Mouse (Mus musculus) embryonic facial prominence, embryonic 11.5 days (tissue): ENCODE results near the gene Adamts20. TPM values are rescaled to one million over a fixed set of nuclear protein-coding genes. Genes with fewer than 3 reads are reported as not detected.

Experiments used
- ATAC-seq: fragments of 200-750 bp; cut with Nextera tagmentation; replicated peaks from 2 replicates; pipeline ENCODE4 v1.8.0; 2017; ENCODE audit warnings: low read depth; ENCODE audit not compliant: insufficient number of reproducible peaks, low FRiP score, low TSS enrichment
- DNase-seq: peaks from one replicate; pipeline ENCODE4 v3.0.0-alpha.2; 2015; ENCODE audit warnings: low spot score
- H3K27ac ChIP-seq: fragments of 300-500 bp; sonication (generic); replicated peaks from 2 replicates; pipeline ENCODE4 v1.5.1; 2014; ENCODE audit warnings: mild to moderate bottlenecking, low read depth, low read length, control low read depth
- H3K27me3 ChIP-seq: fragments of 300-500 bp; sonication (generic); 2 replicates; pipeline ENCODE4 v1.6.1; 2014; ENCODE audit warnings: mild to moderate bottlenecking, low read length, moderate library complexity, mixed read lengths; ENCODE audit not compliant: control insufficient read depth, insufficient read depth
- H3K36me3 ChIP-seq: fragments of 300-500 bp; sonication (generic); replicated peaks from 2 replicates; pipeline ENCODE4 v1.6.1; 2014; ENCODE audit warnings: low read depth, mild to moderate bottlenecking, low read length, moderate library complexity, mixed read lengths; ENCODE audit not compliant: control insufficient read depth, insufficient read depth
- H3K4me1 ChIP-seq: fragments of 300-500 bp; sonication (generic); 2 replicates; pipeline ENCODE4 v1.6.1; 2014; ENCODE audit warnings: low read length, mixed read lengths; ENCODE audit not compliant: control insufficient read depth, insufficient read depth
- H3K4me2 ChIP-seq: fragments of 300-500 bp; sonication (generic); 2 replicates; pipeline ENCODE4 v1.6.1; 2014; ENCODE audit warnings: low read depth, mild to moderate bottlenecking, control low read depth, low read length, moderate library complexity
- H3K4me3 ChIP-seq: fragments of 300-500 bp; sonication (generic); 2 replicates; pipeline ENCODE4 v1.5.1; 2014; ENCODE audit warnings: low read depth, low read length, control low read depth
- H3K9ac ChIP-seq: fragments of 300-500 bp; sonication (generic); replicated peaks from 2 replicates; pipeline ENCODE4 v1.6.1; 2014; ENCODE audit warnings: mild to moderate bottlenecking, control low read depth, low read length
- H3K9me3 ChIP-seq: fragments of 300-500 bp; sonication (generic); replicated peaks from 2 replicates; pipeline ENCODE4 v1.6.1; 2016; ENCODE audit warnings: mild to moderate bottlenecking, low read length, inconsistent platforms, mixed read lengths; ENCODE audit not compliant: control insufficient read depth
- WGBS: fragments of 180-500 bp; shearing (Covaris S2); extraction: QIAGEN DNeasy Blood & Tissue Kit; methylation state at CpG from one replicate; pipeline ENCODE4 v1.1.7; 2014; 5-methylcytosine and 5-hydroxymethylcytosine counted together
- polyA plus RNA-seq: library from polyadenylated mRNA; unstranded; fragments of >200 nt; fragmentation: Nextera tagmentation; extraction: Ambion mirVana; gene quantifications from 2 replicates; pipeline ENCODE4 v1.2.1, GENCODE M21; 2014

The Adamts20 gene
- polyA plus RNA-seq, 1 experiment from 2014 or later, result 6.8 TPM

DNA sequence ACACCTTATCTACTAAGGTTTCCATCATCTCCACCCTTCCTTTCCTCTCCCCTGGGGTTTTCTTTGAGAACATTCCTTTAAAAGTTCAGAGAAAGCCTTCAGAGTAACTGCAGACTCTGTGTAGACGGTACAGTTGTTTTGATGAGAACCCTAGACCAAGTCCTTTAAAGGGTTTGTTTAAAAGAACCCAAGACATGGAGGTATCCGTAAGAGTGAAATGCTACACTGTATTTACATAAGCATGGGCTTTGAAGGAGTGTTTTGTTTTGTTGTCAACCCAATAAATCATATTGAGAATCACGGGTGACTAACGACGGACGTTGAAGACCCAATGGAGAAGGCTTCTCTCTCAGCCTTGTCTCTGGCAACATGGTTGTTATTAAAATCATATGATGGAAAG is 226.1 kb downstream of the Adamts20 start:
- Histone ChIP-seq H3K36me3 (no peaks in the 10 kb centered on the region), H3K4me2 (no peak overlapping the region), H3K9ac (no peak overlapping the region), H3K9me3 (no peaks in the 10 kb centered on the region), H3K4me1 (no peaks in the 10 kb centered on the region), H3K27ac (no peak overlapping the region), H3K27me3 (no peaks in the 10 kb centered on the region), H3K4me3 (no peak overlapping the region)
- WGBS, result 66% methylated on average over 6 of the region's 6 CpGs
- DNase-seq (no peak), ATAC-seq (no peak)

DNA sequence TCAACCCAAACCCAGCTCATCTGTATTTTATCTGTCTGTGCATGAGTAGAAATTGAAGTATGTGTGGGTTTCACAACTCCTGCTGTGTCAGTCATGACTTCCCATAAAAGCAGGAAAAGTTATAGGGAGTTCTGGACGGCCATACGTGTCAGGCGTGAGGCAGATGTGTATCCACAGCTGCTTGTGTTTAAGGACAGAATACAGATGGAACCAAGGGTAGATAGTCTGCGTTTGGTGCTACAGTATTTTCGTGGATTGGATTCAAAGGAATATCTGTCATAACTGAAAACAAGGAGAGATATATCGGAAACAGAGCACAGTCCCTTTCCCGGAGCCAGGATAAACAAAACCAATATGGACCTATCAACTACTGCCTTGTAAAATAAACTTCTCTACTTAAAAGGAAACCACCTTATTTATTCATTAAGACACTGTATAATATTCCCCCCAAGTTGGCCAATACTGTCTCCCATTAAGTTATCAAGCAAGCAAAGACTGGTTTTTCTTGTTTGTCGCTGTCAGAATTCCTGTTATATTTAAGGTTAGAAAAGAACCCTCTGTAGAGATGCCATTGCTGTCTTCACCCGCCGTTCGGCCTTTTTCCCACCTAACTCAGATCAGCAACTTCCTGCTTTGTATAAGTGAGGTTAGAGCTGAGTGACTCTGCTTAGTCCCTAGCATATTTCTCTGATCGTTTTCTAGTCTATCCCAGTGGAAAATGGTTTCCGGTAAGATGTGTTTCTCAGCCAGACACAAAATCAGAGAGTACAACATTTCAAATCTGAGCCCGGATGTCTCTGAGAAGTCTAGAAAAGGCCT is 227.0 kb downstream of the Adamts20 start:
- no peaks in the 10 kb centered on the region for H3K27me3 ChIP-seq
- 71% methylated on average over 14 of the region's 14 CpGs for WGBS
- H3K9ac ChIP-seq, result no peak overlapping the region
- H3K4me2 ChIP-seq, result no peak overlapping the region
- DNase-seq (no peak), ATAC-seq (no peak)
- no peaks in the 10 kb centered on the region for H3K4me1 ChIP-seq
- H3K9me3 ChIP-seq, result no peaks in the 10 kb centered on the region
- H3K4me3 ChIP-seq, result no peak overlapping the region
- H3K27ac ChIP-seq, result no peak overlapping the region
- H3K36me3 ChIP-seq, result no peaks in the 10 kb centered on the region

DNA sequence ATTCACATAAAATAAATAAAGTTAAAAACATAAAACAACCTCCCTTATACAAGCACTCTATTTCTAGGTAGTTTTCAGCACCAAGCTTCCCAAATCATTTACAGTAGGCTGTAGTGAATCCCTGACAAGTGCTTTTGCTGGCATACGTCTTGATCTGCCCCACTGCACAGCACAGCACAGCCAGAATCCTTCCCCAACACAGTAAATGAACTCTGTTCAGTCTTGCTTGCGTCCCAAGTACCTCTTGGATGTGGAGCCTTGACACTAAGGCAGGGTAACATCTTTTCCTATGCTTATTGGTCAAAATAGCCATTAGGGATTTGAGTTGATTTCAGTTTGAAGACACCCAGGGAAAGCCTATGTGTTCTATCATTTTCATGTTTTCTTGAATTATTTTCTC is 228.5 kb downstream of the Adamts20 start:
- no peak overlapping the region for H3K27ac ChIP-seq
- DNase-seq (no peak), ATAC-seq (no peak)
- H3K9ac ChIP-seq, result no peak overlapping the region
- no peak overlapping the region for H3K4me3 ChIP-seq
- no peaks in the 10 kb centered on the region for H3K27me3 ChIP-seq
- 84% methylated on average over 2 of the region's 2 CpGs for WGBS
- H3K4me2 ChIP-seq, result no peak overlapping the region
- H3K4me1 ChIP-seq, result no peaks in the 10 kb centered on the region
- H3K36me3 ChIP-seq, result no peaks in the 10 kb centered on the region
- H3K9me3 ChIP-seq, result no peaks in the 10 kb centered on the region

DNA sequence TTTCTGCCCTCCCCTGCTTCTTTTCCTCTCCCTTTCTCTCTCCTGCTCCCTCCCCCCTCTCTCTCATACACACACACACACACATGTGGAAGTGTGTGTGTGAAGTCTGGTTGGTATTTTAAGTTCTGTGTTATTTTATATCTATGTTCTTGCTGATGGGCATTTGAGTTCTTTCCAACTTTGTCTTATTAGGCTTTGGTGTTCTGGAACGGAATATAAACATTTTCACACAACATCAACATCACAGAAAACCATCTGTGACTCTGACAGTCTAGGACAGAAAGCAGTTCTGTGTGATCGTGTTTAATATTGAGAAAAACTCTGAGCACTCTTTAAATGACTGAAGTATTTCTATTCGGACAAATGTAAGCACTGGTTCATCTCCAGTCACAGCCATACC is 229.1 kb downstream of the Adamts20 start:
- DNase-seq, result no peak
- H3K9ac ChIP-seq, result no peak overlapping the region
- no peaks in the 10 kb centered on the region for H3K27me3 ChIP-seq
- 85% methylated on average over 3 of the region's 3 CpGs for WGBS
- no peak overlapping the region for H3K4me3 ChIP-seq
- no peak for ATAC-seq
- no peaks in the 10 kb centered on the region for H3K9me3 ChIP-seq
- H3K4me1 ChIP-seq, result no peaks in the 10 kb centered on the region
- no peak overlapping the region for H3K27ac ChIP-seq
- no peak overlapping the region for H3K4me2 ChIP-seq
- H3K36me3 ChIP-seq, result no peaks in the 10 kb centered on the region

DNA sequence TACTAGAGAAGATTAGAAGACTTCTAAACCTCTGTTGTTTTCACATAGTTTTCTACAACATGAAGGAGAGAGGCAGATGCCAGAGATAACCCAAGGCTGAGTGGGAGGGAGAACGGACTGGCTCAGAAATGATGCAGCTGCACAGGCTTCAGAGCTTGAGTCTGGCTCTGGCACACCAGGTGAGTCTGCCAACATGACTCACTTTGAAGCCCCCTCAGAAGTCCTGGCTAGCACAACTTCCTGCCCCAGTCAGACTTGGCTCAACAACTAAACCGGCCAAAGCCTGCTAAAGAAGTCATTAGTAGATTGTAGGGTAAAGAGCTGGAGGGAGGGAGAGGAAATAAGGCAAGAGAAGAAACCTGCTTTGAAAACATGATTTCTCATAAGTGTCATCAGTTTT is 230.0 kb downstream of the Adamts20 start:
- Histone ChIP-seq H3K4me1 (no peaks in the 10 kb centered on the region), H3K27me3 (no peaks in the 10 kb centered on the region), H3K9ac (no peak overlapping the region), H3K4me2 (no peak overlapping the region), H3K9me3 (no peaks in the 10 kb centered on the region), H3K4me3 (no peak overlapping the region), H3K27ac (no peak overlapping the region), H3K36me3 (no peaks in the 10 kb centered on the region)
- ATAC-seq (no peak), DNase-seq (no peak)
- 88% methylated on average over 2 of the region's 2 CpGs for WGBS

DNA sequence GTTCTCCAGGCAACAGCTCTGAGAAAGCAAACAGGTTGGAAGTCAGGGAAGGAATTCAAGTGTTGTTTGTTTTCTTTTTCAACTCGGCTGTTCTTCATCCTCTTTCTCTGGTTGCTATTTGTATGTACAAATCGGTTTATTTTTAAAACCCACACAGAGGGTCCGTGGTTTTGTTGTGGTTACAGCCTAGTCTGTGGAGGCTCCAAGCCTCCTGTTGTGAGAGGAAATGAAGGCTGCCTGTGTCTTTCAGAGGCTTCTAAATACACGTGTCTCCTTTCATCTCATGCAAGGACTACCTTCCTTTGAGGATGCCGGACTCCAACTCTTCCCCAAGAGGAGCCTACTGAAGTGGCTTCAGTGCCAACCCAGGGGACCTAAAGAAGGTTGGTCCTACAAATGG is 234.0 kb downstream of the Adamts20 start:
- H3K9me3 ChIP-seq, result no peaks in the 10 kb centered on the region
- DNase-seq, result no peak
- WGBS, result 46% methylated on average over 5 of the region's 5 CpGs
- ATAC-seq, result no peak
- no peak overlapping the region for H3K27ac ChIP-seq
- H3K4me2 ChIP-seq, result no peak overlapping the region
- H3K9ac ChIP-seq, result no peak overlapping the region
- no peaks in the 10 kb centered on the region for H3K27me3 ChIP-seq
- no peak overlapping the region for H3K4me3 ChIP-seq
- H3K4me1 ChIP-seq, result no peaks in the 10 kb centered on the region
- H3K36me3 ChIP-seq, result no peaks in the 10 kb centered on the region

DNA sequence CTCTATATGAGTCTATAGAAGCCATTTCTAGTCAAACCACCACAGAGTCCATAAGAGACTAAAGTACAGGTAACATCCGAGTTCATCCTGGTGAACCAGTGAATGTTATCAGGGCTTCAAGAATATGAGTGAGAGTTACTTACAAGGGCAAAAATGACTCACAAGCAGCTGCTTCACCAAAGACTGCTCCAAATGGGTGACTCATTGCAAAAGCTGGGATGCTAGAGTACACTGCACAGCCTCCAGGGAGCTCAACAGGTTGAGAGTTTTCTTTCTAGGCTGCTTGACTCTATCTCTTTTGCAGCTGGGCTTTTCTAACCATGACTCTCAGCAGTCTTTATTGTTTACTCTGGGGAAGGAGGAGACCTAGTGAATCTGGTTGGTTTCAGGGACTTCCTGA is 237.8 kb downstream of the Adamts20 start:
- Histone ChIP-seq H3K4me3 (no peak overlapping the region), H3K9me3 (no peaks in the 10 kb centered on the region), H3K4me2 (no peak overlapping the region), H3K9ac (no peak overlapping the region), H3K27ac (no peak overlapping the region), H3K4me1 (no peaks in the 10 kb centered on the region), H3K36me3 (no peaks in the 10 kb centered on the region), H3K27me3 (no peaks in the 10 kb centered on the region)
- ATAC-seq (no peak), DNase-seq (no peak)
- 90% methylated on average over 1 of the region's 1 CpGs for WGBS

DNA sequence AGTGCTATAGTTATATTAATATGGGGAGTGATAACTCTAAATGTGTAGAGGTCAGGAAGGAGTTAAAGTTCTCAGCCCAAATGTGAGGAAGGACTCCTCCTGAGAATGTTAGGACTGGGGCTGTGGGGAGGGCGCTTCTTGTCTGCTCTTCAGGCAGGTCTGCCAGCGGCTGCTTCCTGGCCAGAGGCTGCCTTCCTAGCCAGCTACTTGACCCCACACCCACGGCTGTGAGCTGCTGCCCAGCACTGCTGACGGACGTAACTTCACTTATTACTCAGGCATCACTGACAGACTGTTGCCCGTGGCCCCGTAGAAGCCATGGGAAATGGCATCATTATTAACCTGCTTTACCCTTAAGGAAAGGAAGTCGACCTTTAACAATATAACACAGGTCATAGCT is 242.1 kb downstream of the Adamts20 start:
- no peaks in the 10 kb centered on the region for H3K9me3 ChIP-seq
- no peaks in the 10 kb centered on the region for H3K4me1 ChIP-seq
- no peaks in the 10 kb centered on the region for H3K36me3 ChIP-seq
- H3K9ac ChIP-seq, result no peak overlapping the region
- DNase-seq, result no peak
- H3K27me3 ChIP-seq, result no peaks in the 10 kb centered on the region
- no peak overlapping the region for H3K4me3 ChIP-seq
- H3K27ac ChIP-seq, result no peak overlapping the region
- 22% methylated on average over 8 of the region's 8 CpGs for WGBS
- no peak overlapping the region for H3K4me2 ChIP-seq
- no peak for ATAC-seq
